Comparison of ENCODE assay signal across 16 mouse cellular contexts in genomic region chr11:49632256-49632655, GRCm38 (mm10). TPM values are rescaled to one million over a fixed set of nuclear protein-coding genes. Genes with fewer than 3 reads are reported as not detected.
DNase-seq lines count a peak whose midpoint lies in the region; ATAC-seq and TF ChIP-seq lines count a peak whose summit lies in the region.
"Had no signal": no experiment of that assay in that cellular context is flagged by ENCODE, and none has a peak within 500 bp of the region (broad histone marks: within the 10 kb centered on the region; RNA-seq: fewer than 3 reads in every experiment).

No protein-coding gene starts in this region.

- 48% methylated on average over 2 of the region's 2 CpGs for WGBS in heart, adult 2 months
- WGBS in limb, embryonic 10.5 days, result 80% methylated on average over 2 of the region's 2 CpGs
- WGBS in midbrain, embryonic 16.5 days, result 96% methylated on average over 2 of the region's 2 CpGs

- no peaks in the 10 kb centered on the region for H3K36me3 ChIP-seq in heart, adult 2 months (ENCODE audit: control insufficient read depth, insufficient read depth, low read length)
- no peaks in the 10 kb centered on the region for H3K36me3 ChIP-seq in G1E (replicated peaks)
- no peaks in the 10 kb centered on the region for H3K36me3 ChIP-seq in limb, embryonic 10.5 days
- no peaks in the 10 kb centered on the region for H3K36me3 ChIP-seq in midbrain, embryonic 16.5 days (ENCODE audit: control insufficient read depth, insufficient read depth, low read length)
- H3K36me3 ChIP-seq: limb, embryonic 12.5 days; stomach, embryonic 15.5 days had no signal

- no peak for TF ChIP-seq POLR2A in heart, adult 2 months (IDR thresholded peaks at IDR 0.05; ENCODE audit: insufficient read depth, low read depth, low read length)

- no peak overlapping the region for H3K4me2 ChIP-seq in midbrain, embryonic 16.5 days (ENCODE audit: low read length)
- H3K4me2 ChIP-seq: limb, embryonic 12.5 days; stomach, embryonic 15.5 days had no signal

- TF ChIP-seq CTCF in heart, adult 2 months (IDR thresholded peaks at IDR 0.05), result no peak
- no peak for TF ChIP-seq CTCF in G1E (IDR thresholded peaks at IDR 0.05; ENCODE audit: low read depth, low read length)

- intact Hi-C loops in heart, adult 2 months (cut with DNase I), result loop anchor here (5.0 kb wide), 1 partner anchor 35 kb away; no protein-coding TSS in a partner anchor
- intact Hi-C loops in heart, postnatal 14 days (cut with DNase I), result no loop called here

- H3K9ac ChIP-seq in heart, adult 2 months (ENCODE audit: low read depth, low read length), result no peak overlapping the region
- H3K9ac ChIP-seq in midbrain, embryonic 16.5 days (ENCODE audit: low read depth, low read length), result no peak overlapping the region
- H3K9ac ChIP-seq: limb, embryonic 12.5 days; stomach, embryonic 15.5 days had no signal

- no peaks in the 10 kb centered on the region for H3K27me3 ChIP-seq in heart, adult 2 months (ENCODE audit: control insufficient read depth, insufficient read depth, low read length)
- peaks cover 32% of the 10 kb centered on the region for H3K27me3 ChIP-seq in G1E (ENCODE audit: insufficient read depth, low read length)
- peaks cover 66% of the 10 kb centered on the region for H3K27me3 ChIP-seq in limb, embryonic 10.5 days (ENCODE audit: low read depth, poor library complexity, severe bottlenecking)
- peaks cover 30% of the 10 kb centered on the region for H3K27me3 ChIP-seq in midbrain, embryonic 16.5 days (ENCODE audit: control insufficient read depth, insufficient read depth, low read depth, low read length)

- H3K4me1 ChIP-seq in heart, adult 2 months (ENCODE audit: control insufficient read depth, insufficient read depth, low read length), result peaks cover 5% of the 10 kb centered on the region; the same call in 1 of the 2 replicates
- H3K4me1 ChIP-seq in G1E (ENCODE audit: insufficient read depth, low read depth, low read length), result peaks cover 21% of the 10 kb centered on the region
- peaks cover 14% of the 10 kb centered on the region for H3K4me1 ChIP-seq in limb, embryonic 10.5 days
- no peaks in the 10 kb centered on the region; the same call in 1 of the 2 replicates for H3K4me1 ChIP-seq in midbrain, embryonic 16.5 days (ENCODE audit: control insufficient read depth, insufficient read depth, low read length)

- H3K4me3 ChIP-seq in heart, adult 2 months, result no peak overlapping the region
- no peak overlapping the region for H3K4me3 ChIP-seq in G1E (ENCODE audit: low read depth, low read length)
- no peak overlapping the region for H3K4me3 ChIP-seq in limb, embryonic 10.5 days
- H3K4me3 ChIP-seq in midbrain, embryonic 16.5 days (ENCODE audit: low read depth, low read length), result no peak overlapping the region
- H3K4me3 ChIP-seq: limb, embryonic 12.5 days; stomach, embryonic 15.5 days had no signal

- peak; percentile 34; the same call in 1 of the 2 replicates for ATAC-seq in G1E (ENCODE audit: extremely low read depth, insufficient number of reproducible peaks, low FRiP score, poor library complexity, severe bottlenecking)
- peak; percentile 49; the same call in 1 of the 2 replicates for ATAC-seq in granulocyte monocyte progenitor cell, adult 5-6 weeks (replicated peaks; ENCODE audit: poor library complexity, severe bottlenecking)
- ATAC-seq in midbrain, embryonic 16.5 days, result no peak
- ATAC-seq: hindbrain, embryonic 16.5 days had no signal

- no peaks in the 10 kb centered on the region for H3K9me3 ChIP-seq in G1E (replicated peaks)
- H3K9me3 ChIP-seq in limb, embryonic 10.5 days (replicated peaks), result no peaks in the 10 kb centered on the region
- no peaks in the 10 kb centered on the region for H3K9me3 ChIP-seq in midbrain, embryonic 16.5 days (replicated peaks; ENCODE audit: control insufficient read depth, low read length, poor library complexity, severe bottlenecking)
- H3K9me3 ChIP-seq: limb, embryonic 12.5 days; stomach, embryonic 15.5 days had no signal

- no peaks in the 10 kb centered on the region for H3K79me2 ChIP-seq in heart, adult 2 months (replicated peaks; ENCODE audit: control insufficient read depth, insufficient read depth, low read length)

- no peak for DNase-seq in heart, adult 2 months
- no peak for DNase-seq in heart, postnatal 14 days
- peak; percentile 53 for DNase-seq in G1E (ENCODE audit: low spot score)
- no peak for DNase-seq in limb, embryonic 10.5 days (ENCODE audit: low spot score)
- DNase-seq in right cerebral cortex, postnatal 10 days (ENCODE audit: low spot score in 2 of 2), result no peak
- no peak for DNase-seq in layer of hippocampus, postnatal 14 days (ENCODE audit: low spot score in 2 of 2)
- DNase-seq: cerebellum, adult 9-11 months had no signal

- 0 out of 2 replicates have a peak, but pooled peaks have one; percentile 10 for TF ChIP-seq EP300 in heart, adult 2 months (IDR thresholded peaks at IDR 0.05; ENCODE audit: insufficient read depth, low read depth, low read length)

- peak overlapping the region; percentile 36; the same call in 1 of the 2 replicates for H3K27ac ChIP-seq in heart, adult 2 months
- H3K27ac ChIP-seq in limb, embryonic 10.5 days, result 0 out of 2 replicates have a peak overlapping the region, but pooled peaks have one; percentile 28
- no peak overlapping the region for H3K27ac ChIP-seq in midbrain, embryonic 16.5 days (ENCODE audit: low read length)
- H3K27ac ChIP-seq: limb, embryonic 12.5 days; stomach, embryonic 15.5 days had no signal

RNA-seq across cellular contexts. Expression of gene Flt4, which starts 23.2 kb away (rescaled TPM):
- 10 to 100 TPM; 11.8 to 12.2 TPM for total RNA-seq in heart, adult 2 months (2021)
- 9.3 and 12.7 TPM in 2 replicates for polyA plus RNA-seq in heart, adult 2 months (2012; rRNA removed)
- total RNA-seq in heart, postnatal 14 days (2021), result 10 to 100 TPM; 11.1 to 11.6 TPM
- total RNA-seq in G1E (2014; fragmentation: Nextera tagmentation) (0.15 and 0.44 TPM in 2 replicates), G1E (2017) (under 0.01 and 0.12 TPM in 2 replicates)
- polyA plus RNA-seq in G1E (2012), result 0.02 TPM in 2 replicates
- total RNA-seq in granulocyte monocyte progenitor cell, adult 5-6 weeks (2014; fragmentation: Nextera tagmentation), result 0.32 TPM in 1 of 2 replicates, not detected in the other
- 0.10 TPM in 1 of 2 replicates, not detected in the other for total RNA-seq in granulocyte monocyte progenitor cell, adult 5-6 weeks (2017)
- 6.4 and 6.6 TPM in 2 replicates for polyA plus RNA-seq in limb, embryonic 10.5 days (2016; fragmentation: Nextera tagmentation; extraction: Ambion mirVana)
- 1.6 TPM in 2 replicates for polyA plus RNA-seq in midbrain, embryonic 16.5 days (2015; fragmentation: Nextera tagmentation; extraction: Ambion mirVana)
- 1 to 10 TPM; 3.4 TPM for total RNA-seq in layer of hippocampus, postnatal 14 days (2021)
- total RNA-seq: megakaryocyte, adult 5-6 weeks had no signal

RNA-seq across cellular contexts. Expression of gene Scgb3a1, which starts 31.2 kb away (rescaled TPM):
- under 1 TPM; 0.52 to 0.86 TPM for total RNA-seq in heart, adult 2 months (2021)
- polyA plus RNA-seq in heart, adult 2 months (2012; rRNA removed), result 1.6 and 709 TPM in 2 replicates
- total RNA-seq in heart, postnatal 14 days (2021), result 10 to 100 TPM in 1 of 2 experiments, not detected in 1; 58.2 TPM
- total RNA-seq in G1E (2014; fragmentation: Nextera tagmentation) (not detected in 2 replicates), G1E (2017) (not detected in 2 replicates)
- not detected in 2 replicates for polyA plus RNA-seq in G1E (2012)
- 0.86 TPM in 1 of 2 replicates, not detected in the other for total RNA-seq in granulocyte monocyte progenitor cell, adult 5-6 weeks (2014; fragmentation: Nextera tagmentation)
- not detected in 2 replicates for total RNA-seq in granulocyte monocyte progenitor cell, adult 5-6 weeks (2017)
- not detected in 2 replicates for polyA plus RNA-seq in limb, embryonic 10.5 days (2016; fragmentation: Nextera tagmentation; extraction: Ambion mirVana)
- 0.70 TPM in 1 of 2 replicates, not detected in the other for polyA plus RNA-seq in midbrain, embryonic 16.5 days (2015; fragmentation: Nextera tagmentation; extraction: Ambion mirVana)
- total RNA-seq in layer of hippocampus, postnatal 14 days (2021), result not detected
- total RNA-seq: megakaryocyte, adult 5-6 weeks had no signal
- polyA plus RNA-seq: embryonic facial prominence, embryonic 11.5 days; forebrain, embryonic 11.5 days; gonadal fat pad, adult 2 months; hindbrain, embryonic 16.5 days; limb, embryonic 12.5 days; stomach, embryonic 15.5 days had no signal
